Mouse (Mus musculus) lung, postnatal 10 days (tissue): ENCODE results near the gene Onecut1.

Source experiments
- DNase-seq: peaks from one replicate; pipeline ENCODE4 v3.0.0; 2021

Onecut1 gene

DNA sequence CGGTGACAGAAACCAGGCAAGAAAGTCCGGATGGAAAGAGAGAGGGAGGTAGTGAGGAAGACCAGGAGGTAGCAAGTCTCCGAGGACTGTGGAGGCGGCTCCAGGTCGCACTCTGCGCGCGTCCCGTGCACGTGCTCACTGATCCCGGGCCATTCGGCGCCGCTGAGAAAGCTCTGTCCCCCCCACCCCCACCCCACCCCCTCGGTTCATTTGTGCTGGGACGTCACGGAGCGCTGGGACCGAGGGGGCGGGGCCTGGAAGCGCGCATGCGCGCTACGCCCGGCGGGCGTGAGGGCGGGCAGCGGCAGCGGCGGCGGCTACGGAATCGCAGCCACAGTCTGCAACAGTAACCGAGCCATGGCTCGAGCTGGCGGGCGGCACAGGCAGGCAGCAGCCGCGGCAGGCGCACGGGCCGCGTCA is at the start of gene Onecut1:
Gene Onecut1 (plus strand): TSS at position 361 of the 420 bp plus-strand sequence.
- peak; percentile 42 for DNase-seq

DNA sequence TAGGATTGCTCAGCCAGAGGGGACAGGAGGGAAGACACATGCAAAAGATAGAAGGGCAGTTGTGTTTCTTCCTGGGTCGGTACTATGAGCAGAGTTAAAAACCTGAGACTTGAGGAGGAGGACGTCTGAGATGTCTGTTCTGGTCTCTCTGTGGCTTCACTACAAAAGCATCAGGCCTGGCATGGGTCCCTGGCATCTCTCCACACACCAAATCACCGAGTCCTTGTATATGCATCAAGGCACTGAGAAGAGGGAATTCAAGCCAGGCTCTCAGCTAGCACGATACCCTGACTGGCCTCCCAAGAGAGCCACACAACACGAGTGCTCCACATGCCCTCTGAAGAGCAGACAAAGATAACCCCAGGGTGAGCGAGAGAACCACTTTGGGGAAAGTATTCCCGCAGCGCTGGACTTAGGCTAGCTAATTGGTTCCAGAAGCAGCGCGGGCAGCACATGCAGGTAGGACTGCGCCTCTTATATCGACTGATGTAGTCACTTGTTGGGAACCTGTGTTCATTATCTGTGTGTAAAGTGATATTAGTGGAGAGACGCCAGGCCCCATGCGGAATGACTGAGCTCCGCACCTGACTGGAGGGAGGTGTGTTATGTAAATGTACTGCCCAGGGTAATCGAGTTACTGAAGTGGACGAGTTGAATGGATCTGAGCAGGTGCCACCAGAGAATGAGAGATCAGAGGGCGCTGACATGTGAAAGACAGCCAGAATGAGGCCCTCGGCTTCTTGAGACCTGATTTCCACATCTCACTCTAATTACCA is 41.8 kb upstream of the Onecut1 start:
- DNase-seq, result no peak

DNA sequence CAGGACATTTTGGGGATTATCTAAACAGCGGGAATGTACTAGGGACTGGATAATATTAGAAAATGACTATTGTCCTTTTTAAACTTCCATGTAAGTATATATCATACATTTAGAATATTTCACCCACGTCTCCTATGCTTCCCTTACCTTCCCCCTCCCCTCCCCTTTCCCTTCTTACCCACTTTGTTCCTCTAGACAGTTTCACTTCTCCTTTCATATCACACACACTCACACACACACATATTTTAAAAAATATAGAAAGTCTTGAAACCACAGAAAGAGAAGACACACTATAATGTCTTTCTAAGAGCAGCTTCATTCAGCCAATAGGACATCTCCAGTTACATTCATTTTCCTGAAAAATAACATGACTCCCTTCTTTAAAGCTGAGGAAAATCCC is 36.6 kb upstream of the Onecut1 start:
- no peak for DNase-seq

DNA sequence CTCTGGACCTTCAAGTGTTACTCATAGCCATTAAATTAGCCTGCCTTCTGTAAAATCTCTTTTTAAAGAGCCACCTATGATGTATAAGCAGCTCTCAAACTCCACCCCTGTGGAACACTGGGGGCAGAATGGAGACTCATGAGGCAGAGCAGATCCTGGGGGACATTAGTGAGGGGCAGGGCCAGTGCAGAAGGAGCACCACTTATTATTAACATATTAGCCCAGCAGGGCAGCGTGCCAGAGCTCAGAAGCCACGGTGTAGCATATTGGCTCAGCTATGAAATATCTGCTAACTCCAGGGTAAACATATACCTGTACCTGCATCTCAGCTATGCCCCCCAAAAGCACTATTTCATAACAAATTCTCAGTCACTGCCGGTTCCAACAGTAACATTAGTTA is 32.5 kb upstream of the Onecut1 start:
- DNase-seq, result no peak

GRCm38 (mm10) chr9:74842890-74843289 is 18.8 kb upstream of the Onecut1 start:
- no peak for DNase-seq

- DNase-seq, result no peak
Observed at GRCm38 (mm10) chr9:74846867-74847830, 14.6 kb upstream of the Onecut1 start.

GRCm38 (mm10) chr9:74848411-74849194 is 13.1 kb upstream of the Onecut1 start:
- no peak for DNase-seq

DNA sequence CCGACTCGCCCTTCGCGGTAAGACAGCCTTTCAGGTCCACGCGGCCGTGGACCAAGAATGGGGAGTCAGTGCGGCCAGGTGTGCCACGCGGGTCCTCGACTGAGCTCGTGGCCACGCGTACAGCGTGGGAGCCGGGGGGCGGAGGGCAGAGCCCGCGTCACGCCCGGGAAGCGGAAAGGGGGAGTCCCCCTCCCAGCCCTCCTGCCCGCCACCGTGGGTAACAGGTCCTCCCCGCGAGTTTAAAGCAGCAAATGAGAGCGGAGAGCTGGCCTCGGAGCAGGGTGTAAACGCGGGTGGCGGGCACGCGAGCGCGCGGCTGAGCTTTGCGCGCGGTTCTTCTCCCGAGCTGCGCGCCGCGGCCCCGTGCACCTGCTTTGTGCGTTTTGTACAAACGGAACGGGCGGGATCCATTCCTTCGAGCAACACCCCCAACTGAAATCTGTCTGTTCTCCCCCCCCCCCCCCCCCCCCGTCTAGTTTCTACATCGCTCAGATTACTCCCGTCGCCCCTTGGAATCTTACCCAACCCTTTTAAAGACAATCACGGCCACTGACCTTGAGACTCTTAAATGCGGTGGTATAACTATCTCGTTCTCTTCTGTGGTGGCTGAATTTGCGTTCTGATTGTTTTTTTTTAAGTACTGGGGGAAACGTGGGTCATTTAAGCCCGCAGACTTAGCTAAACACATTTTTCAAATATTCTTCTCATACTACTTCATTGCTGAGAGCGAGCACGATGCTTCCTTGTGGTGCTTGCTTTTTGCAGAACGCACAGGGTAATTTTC is 12.3 kb upstream of the Onecut1 start:
- DNase-seq, result no peak

DNA sequence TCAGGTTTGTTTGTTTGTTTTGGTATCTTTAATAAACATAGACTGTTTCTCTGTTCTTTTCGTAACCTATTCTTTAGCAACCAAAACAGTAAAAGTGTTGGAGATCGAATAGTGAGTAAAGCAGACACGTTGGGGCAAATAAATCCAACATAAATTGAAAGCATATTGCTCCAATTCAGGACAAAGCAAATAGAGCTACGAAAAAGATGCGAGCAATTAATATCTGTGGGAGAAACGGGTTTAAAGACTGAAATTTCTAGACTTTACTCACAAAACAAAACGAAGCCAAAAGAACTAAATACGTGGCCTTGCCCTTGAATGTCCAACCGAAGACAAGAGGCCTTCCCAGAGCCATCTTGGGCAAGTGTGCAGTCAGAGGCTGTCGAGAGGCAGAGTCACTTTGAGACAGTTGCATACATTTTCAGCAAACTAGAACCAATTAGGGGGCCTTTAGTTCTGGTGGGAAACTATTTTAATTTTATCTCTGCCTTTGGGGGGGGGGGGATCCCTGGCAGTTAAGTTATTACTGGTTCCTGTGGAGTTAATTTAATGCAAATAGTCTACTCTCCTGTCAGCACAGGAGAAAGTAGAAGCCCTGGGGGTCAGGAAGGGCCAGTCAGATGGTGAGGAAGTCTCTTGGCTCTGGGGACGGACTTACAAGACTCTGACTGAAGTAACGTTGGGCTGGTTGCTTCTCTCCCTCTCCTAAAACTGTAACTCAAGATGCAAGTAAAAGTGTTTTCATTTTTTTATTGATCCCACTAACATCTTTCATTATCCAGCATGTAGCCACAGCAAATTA is 11.5 kb upstream of the Onecut1 start:
- no peak for DNase-seq

DNA sequence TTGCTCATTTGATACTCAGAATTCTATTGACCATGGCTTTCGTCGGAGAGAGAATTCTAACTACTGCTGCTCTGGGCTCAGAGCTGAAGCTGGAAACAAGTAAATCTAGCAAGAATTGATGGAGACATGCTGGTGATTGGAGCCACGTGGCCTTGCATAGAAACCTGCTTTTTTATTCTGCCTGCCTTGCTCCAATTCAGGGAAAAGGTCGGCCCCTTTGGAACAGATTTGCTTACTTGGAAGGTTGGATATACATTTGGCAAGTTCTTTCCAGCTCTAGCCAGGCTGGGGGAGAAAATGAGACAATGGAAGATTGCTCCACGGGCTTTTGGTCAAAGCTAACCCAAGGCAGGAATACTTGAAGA is 11.0 kb upstream of the Onecut1 start:
- no peak for DNase-seq

- DNase-seq, result no peak
Observed at GRCm38 (mm10) chr9:74851601-74852000, 10.1 kb upstream of the Onecut1 start.

- no peak for DNase-seq
Observed at GRCm38 (mm10) chr9:74852361-74852760, 9.4 kb upstream of the Onecut1 start.

GRCm38 (mm10) chr9:74853191-74854072 is 8.3 kb upstream of the Onecut1 start:
- no peak for DNase-seq

DNA sequence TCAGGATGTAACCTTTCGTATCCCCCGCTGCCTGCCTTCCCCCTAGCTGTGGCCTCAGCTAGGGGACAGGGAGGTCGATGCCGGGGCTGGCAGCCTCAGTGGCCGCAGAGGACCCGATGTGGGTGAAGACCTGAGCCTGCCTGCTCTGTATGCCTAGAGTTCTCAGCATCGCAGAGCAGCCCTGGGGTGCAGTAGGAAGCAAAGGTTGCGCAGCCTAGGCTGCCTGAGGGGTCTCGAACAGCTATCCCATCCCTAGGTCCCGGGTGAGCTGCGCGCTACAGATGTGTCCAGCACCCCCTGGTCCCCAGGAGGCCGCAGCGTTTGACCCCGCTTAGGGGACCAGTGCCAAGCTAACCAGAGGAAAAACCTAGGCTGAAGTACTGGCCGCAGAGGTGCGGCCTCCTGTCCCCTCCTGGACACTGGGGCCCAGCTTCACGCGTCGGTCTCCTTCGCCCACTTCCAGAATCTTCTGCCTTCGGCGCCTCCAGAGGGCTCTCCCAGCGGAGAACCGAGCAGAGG is 7.6 kb upstream of the Onecut1 start:
- DNase-seq, result no peak

- DNase-seq, result no peak
Observed at GRCm38 (mm10) chr9:74855446-74855845, 6.3 kb upstream of the Onecut1 start.

GRCm38 (mm10) chr9:74856578-74857507 is 4.9 kb upstream of the Onecut1 start:
- DNase-seq, result no peak

DNA sequence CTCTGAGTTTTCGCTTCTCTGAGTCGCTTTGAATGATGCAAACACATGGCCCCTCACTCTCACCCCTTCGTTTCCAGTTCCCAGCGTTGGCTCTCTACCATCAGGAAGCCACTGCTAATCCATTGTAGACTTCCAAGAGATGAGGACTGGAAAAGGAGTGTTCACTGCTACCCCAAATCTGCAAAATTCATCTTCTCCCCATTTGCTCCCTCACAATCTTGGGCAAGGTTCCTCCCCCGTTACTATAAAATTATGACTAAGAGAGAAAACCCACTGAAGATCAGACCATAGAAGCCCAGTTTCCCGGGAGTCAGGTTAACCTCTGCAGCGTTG is 4.2 kb upstream of the Onecut1 start:
- no peak for DNase-seq

- DNase-seq, result no peak
Observed at GRCm38 (mm10) chr9:74858111-74858510, 3.6 kb upstream of the Onecut1 start.

DNA sequence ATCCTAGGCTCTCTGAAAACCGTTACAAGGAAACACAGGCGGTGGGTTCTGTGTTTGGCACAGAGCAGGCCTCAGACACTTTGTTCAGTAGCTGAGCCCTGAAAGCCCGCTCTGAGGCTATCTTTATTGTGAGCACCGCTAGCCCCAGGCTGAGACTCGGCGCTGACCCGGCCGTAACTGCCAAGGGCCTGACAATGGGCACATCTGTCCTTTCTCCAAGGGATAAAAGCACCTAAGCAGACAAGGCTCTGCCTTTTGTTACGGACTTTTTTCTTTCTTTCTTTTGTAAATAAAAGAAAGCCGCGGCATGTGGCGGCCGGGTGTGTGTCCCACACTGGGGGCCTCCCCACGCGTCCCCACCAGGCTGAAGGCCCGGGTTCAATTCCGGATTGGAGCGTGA is 1.3 kb upstream of the Onecut1 start:
- no peak for DNase-seq
